Mouse (Mus musculus): ENCODE measurements at regions not wholly inside any gene's neighbourhood (a gene's known extent, or its start where the extent isn't known, plus 50 kb on each side); places are given as distances from the start of the nearest gene placed in this dataset.

DNA sequence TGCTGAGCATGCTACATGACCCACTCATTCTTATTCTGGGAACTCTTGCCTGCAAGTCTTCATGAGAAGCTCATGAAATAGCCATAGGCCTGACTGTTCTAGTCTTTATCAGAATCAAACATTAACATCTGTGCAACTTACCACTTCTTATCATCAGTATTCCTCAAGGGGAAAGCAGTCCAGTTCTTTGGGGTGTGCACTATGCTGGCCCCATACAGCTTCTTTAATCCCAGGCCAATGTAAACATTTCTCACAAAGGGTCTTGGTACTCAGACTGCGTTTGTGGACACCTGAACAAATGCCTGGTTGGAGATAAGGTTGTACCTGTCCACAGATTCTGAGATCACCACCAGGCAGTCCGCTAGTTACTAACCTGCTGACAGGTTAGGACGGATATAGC is 51.3 kb downstream of the 3110018I06Rik start:
- DNase-seq (ENCODE audit: low spot score in 2 of 2), result no peak

- no peak for DNase-seq (ENCODE audit: low spot score in 2 of 2)
Observed at GRCm38 (mm10) chr12:107541196-107541595, 52.8 kb downstream of the 3110018I06Rik start.

GRCm38 (mm10) chr12:107547194-107547885 is 58.9 kb downstream of the 3110018I06Rik start:
- no peak for DNase-seq (ENCODE audit: low spot score in 2 of 2)

DNA sequence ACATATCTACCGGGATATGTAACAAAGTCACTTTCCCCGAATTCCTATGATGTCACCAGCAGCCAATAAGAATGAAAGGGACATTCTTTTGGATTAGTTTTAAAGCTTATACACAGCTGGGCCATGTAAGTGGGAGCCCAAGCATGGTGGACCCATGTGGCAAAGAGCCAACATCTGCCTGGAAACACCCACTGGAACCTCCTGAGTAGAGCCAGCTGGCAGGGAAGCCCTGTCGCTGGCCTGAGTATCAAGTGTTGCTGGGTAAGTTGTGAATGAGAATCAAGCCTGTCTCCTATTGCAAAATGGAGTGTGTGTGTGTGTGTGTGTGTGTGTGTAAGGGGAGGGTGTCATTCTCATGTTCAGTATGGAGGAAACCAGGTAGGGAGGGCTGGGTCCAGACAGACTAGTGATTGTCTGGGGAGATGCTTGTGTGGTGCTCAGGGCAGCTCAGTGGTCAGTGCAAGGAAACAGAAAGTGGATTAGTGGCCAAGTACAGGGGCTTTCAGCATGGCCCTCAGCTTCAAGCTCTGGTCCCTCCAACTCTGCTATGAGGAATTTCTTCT is 59.5 kb downstream of the 3110018I06Rik start:
- no peak for DNase-seq (ENCODE audit: low spot score in 2 of 2)

DNA sequence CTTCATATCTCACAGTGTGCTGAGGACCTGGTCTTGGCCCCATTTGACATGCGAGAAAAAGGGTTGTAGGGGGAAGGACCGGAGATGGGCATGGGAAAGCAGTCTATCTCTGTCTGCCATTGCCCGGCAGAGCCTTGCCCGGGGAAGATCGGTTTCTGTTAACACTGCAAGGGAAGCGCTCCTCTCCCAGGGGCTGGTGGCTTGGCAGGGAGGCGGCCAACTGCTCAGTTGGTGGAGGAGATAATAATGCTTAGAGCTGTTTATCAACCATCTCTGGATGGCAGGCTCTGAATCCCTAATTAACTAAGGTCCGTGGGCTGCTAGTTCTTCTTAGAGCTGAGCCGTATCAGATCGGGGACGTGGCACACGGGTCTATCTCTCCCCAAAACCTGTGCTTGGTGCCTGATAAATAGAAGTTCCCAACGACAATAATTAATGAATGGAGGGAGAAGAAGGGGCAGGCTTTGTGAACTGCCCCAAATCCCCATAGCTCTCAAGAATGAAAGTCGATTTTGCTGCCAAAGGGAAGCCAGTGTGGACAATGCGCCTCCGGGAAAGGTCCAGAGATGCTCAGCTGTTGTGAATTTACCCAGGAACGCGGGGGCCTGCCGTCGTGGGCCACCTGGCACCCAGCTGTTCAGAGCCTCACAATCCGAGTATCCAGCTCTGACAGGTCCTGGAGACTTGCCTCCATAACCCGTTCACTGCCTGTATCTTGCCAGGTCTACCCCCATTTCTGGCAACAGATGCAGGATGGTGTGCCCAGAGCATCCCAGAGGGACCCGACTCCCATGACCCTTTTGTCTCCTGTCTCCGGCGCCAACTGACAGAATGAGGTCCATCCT is 61.2 kb downstream of the 3110018I06Rik start:
- DNase-seq (ENCODE audit: low spot score in 2 of 2), result no peak

GRCm38 (mm10) chr12:107559191-107559590 is 70.8 kb downstream of the 3110018I06Rik start:
- no peak for DNase-seq (ENCODE audit: low spot score in 2 of 2)

- DNase-seq (ENCODE audit: low spot score in 2 of 2), result no peak
Observed at GRCm38 (mm10) chr12:107560100-107560499, 71.7 kb downstream of the 3110018I06Rik start.

- no peak for DNase-seq (ENCODE audit: low spot score in 2 of 2)
Observed at GRCm38 (mm10) chr12:107572586-107572985, 84.2 kb downstream of the 3110018I06Rik start.

DNA sequence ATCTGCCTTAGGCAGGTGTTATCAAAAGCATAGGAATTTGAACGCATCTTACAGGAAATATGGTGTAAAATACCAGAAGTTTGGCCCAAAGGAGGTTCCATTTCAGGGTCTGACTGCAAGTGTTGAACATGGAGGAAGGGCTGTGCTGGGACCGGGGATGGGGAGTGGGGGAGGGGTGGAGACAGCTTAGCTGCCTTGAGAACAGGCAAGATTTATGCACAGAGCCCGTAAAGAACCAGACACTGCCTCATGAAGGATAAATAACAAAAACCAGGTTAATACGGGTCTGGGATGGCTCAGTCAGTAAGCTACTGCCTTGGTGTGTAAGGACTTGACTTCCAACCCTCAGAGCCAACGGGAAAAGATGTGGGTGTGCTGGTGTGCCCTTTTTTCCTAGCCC is 91.1 kb downstream of the 3110018I06Rik start:
- DNase-seq (ENCODE audit: low spot score in 2 of 2), result no peak

- DNase-seq (ENCODE audit: low spot score in 2 of 2), result no peak
Observed at GRCm38 (mm10) chr12:107583151-107583720, 94.8 kb downstream of the 3110018I06Rik start.

DNA sequence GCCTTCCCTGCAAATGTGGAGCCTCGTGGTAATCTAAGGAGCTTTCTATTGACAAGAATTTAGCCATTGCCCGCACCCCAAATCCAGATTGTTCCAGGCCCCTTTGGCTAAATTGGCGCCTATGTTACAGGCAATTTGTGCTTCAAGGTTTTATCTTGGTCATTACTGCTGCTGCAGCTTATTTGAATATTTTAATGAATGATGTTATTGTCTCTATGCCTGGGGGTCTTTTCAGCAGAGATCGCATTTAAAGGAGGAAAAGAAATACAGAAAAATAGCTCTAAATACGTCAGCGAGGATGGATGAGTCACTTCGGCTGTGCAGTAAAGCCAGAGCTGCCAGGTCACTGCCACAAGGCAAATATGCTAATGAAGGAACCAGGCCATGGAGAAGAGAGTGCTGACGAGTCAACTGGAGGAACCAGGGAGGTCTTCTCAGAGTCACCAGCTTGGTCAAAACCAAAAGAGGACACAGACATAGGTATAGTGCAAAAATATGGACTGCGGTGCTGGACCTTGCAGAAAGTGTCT is 97.3 kb downstream of the 3110018I06Rik start:
- no peak for DNase-seq (ENCODE audit: low spot score in 2 of 2)

DNA sequence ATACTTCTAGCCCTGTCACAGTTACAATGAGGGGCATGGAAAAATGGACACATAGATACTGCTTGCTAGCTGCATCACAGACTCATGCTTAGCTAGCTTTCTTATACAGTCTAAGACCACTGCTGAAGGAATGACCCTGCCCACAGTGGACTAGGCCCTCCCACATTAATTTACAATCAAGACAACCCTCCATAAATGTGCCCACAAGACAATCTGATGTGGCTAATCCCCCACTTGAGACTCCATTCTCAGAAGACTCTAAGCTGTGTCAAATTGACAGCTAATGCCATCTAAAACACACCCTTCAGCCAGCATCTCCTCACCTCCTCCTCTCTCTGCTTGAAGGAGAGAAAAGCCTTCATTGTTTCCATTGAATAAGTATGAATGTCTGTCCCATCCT is 107.8 kb downstream of the 3110018I06Rik start:
- DNase-seq (ENCODE audit: low spot score in 2 of 2), result no peak

DNA sequence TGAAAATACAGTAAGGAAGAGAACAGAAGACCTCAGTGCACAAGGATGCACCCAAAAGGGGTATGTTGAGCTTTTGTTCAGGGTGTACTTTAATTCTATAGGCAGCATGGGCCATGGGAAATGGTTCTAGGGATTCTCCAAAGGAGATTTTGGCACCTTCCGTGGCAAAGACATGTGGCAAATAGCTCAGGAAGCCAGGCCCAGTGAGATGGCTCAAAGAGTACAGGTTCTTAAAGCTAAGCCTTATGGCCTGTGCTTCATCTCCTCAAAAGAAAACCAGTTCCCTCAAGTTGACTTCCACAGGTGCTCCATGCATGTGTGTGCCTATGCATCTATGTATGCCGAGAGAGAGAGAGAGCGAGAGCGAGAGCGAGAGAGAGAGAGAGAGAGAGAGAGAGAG is 112.1 kb downstream of the 3110018I06Rik start:
- no peak for DNase-seq (ENCODE audit: low spot score in 2 of 2)

DNA sequence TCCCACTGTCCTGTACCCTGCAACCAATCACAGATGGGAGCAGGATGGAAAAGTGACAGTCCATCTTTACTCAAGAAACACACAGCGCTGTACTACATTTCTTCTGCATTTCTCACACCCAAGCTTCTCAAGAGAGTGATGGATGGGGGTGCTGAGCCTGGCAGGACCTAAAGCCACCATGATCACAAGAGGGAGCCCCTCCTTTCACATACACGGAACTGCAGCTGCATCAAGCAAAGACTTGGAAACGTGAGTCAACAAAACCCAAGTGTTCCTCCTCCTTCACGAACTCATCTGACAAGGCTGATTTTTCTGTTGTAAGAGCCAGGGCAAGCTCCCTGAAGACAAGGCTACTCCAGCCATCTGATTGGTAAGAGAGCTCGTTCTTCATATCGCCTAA is 120.5 kb downstream of the 3110018I06Rik start:
- DNase-seq (ENCODE audit: low spot score in 2 of 2), result no peak

DNA sequence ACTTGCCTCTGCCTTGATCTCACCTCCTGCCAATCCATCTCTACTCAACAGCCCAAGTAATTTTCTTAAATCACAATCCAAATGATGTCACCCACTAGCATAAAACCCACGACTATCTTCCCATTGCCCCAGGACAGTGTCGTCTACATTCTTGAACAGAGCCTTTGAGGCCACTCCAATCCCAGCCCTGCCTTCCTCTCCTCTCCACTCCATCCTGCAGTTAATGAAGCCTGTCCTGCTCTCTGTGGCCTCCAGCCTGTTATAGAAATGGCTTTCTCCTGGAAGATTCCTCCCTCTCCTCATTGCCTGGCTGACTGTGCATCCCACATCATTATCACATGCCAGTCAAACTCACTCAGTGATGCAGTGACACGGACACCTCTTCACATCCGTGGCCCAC is 121.6 kb downstream of the 3110018I06Rik start:
- no peak for DNase-seq (ENCODE audit: low spot score in 2 of 2)

GRCm38 (mm10) chr12:107617212-107617994 is 129.0 kb downstream of the 3110018I06Rik start:
- no peak for DNase-seq (ENCODE audit: low spot score in 2 of 2)

- no peak for DNase-seq (ENCODE audit: low spot score in 2 of 2)
Observed at GRCm38 (mm10) chr12:107624446-107624845, 136.0 kb downstream of the 3110018I06Rik start.

GRCm38 (mm10) chr12:107648008-107648407 is 159.6 kb downstream of the 3110018I06Rik start:
- no peak for DNase-seq (ENCODE audit: low spot score in 2 of 2)

GRCm38 (mm10) chr12:107652126-107652728 is 163.8 kb downstream of the 3110018I06Rik start:
- no peak for DNase-seq (ENCODE audit: low spot score in 2 of 2)

DNA sequence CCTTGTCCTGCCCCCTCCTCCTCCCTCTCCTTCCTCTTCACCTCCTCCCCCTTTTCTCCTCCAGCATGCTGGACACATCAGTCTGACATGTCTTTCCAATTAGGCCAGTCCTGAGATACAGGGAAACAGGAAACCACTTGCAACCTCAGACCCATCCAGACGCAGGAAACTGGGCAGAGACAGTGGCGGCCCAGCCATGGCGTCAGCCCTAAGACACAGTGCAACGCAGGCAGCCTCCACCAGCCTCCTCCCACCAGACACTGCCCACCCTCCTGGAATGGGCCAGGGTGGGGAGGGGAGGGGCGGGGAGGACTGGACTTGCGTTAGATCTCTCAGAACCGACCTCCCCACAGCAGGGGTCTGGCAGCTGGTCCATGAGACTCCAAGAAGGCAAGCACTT is 164.7 kb downstream of the 3110018I06Rik start:
- DNase-seq (ENCODE audit: low spot score in 2 of 2), result no peak

- no peak for DNase-seq (ENCODE audit: low spot score in 2 of 2)
Observed at GRCm38 (mm10) chr12:107656846-107657245, 168.4 kb downstream of the 3110018I06Rik start.

Data from left cerebral cortex, adult 9 months (tissue).